Mouse (Mus musculus): ENCODE data around the gene Tbc1d8. TPM values are rescaled to one million over a fixed set of nuclear protein-coding genes. Genes with fewer than 3 reads are reported as not detected.

Gene Tbc1d8
- polyA plus RNA-seq, 1 experiment from 2014 or later = 4.2 TPM

GRCm38 (mm10) chr1:39434264-39434663 is 44.3 kb downstream of the Tbc1d8 start:
- Histone ChIP-seq H3K9ac (ENCODE audit: low read depth, low read length) (no peak overlapping the region), H3K4me2 (replicated peaks; ENCODE audit: low read depth) (peak overlapping the region; percentile 37), H3K4me1 (replicated peaks; ENCODE audit: control insufficient read depth, insufficient read depth, low read length) (0 out of 2 replicates have a peak, but pooled peaks cover 5% of the 10 kb centered on the region), H3K27me3 (replicated peaks; ENCODE audit: control insufficient read depth, insufficient read depth, low read length) (no peaks in the 10 kb centered on the region), H3K27ac (ENCODE audit: low read depth, low read length) (no peak overlapping the region), H3K4me3 (ENCODE audit: low read depth, low read length) (no peak overlapping the region), H3K9me3 (ENCODE audit: control insufficient read depth) (no peaks in the 10 kb centered on the region), H3K36me3 (ENCODE audit: control insufficient read depth, insufficient read depth) (no peaks in the 10 kb centered on the region; the same call in 1 of the 2 replicates)
- 58% methylated on average over 6 of the region's 6 CpGs for WGBS
- TF ChIP-seq CTCF (IDR thresholded peaks at IDR 0.05; ENCODE audit: low read depth) = no peak
- ATAC-seq = no peak

- H3K4me3 ChIP-seq (ENCODE audit: low read depth, low read length) = no peak overlapping the region
- H3K4me2 ChIP-seq (replicated peaks; ENCODE audit: low read depth) = no peak overlapping the region
- H3K36me3 ChIP-seq (ENCODE audit: control insufficient read depth, insufficient read depth) = no peaks in the 10 kb centered on the region
- H3K27ac ChIP-seq (ENCODE audit: low read depth, low read length) = no peak overlapping the region
- 27% methylated on average over 9 of the region's 9 CpGs for WGBS
- H3K4me1 ChIP-seq (replicated peaks; ENCODE audit: control insufficient read depth, insufficient read depth, low read length) = 0 out of 2 replicates have a peak, but pooled peaks cover 5% of the 10 kb centered on the region
- H3K9me3 ChIP-seq (ENCODE audit: control insufficient read depth) = no peaks in the 10 kb centered on the region
- no peaks in the 10 kb centered on the region for H3K27me3 ChIP-seq (replicated peaks; ENCODE audit: control insufficient read depth, insufficient read depth, low read length)
- no peak for TF ChIP-seq CTCF (IDR thresholded peaks at IDR 0.05; ENCODE audit: low read depth)
- H3K9ac ChIP-seq (ENCODE audit: low read depth, low read length) = no peak overlapping the region
- ATAC-seq = 0 out of 2 replicates have a peak, but pooled peaks have one; percentile 49
These were observed 48.5 kb downstream of the Tbc1d8 start for GRCm38 (mm10) chr1:39430020-39430419.

GRCm38 (mm10) chr1:39429015-39429414 is 49.5 kb downstream of the Tbc1d8 start:
- Histone ChIP-seq H3K4me3 (ENCODE audit: low read depth, low read length) (no peak overlapping the region), H3K4me1 (replicated peaks; ENCODE audit: control insufficient read depth, insufficient read depth, low read length) (0 out of 2 replicates have a peak, but pooled peaks cover 5% of the 10 kb centered on the region), H3K9ac (ENCODE audit: low read depth, low read length) (no peak overlapping the region), H3K27ac (ENCODE audit: low read depth, low read length) (no peak overlapping the region), H3K36me3 (ENCODE audit: control insufficient read depth, insufficient read depth) (no peaks in the 10 kb centered on the region), H3K9me3 (ENCODE audit: control insufficient read depth) (no peaks in the 10 kb centered on the region), H3K4me2 (replicated peaks; ENCODE audit: low read depth) (no peak overlapping the region), H3K27me3 (replicated peaks; ENCODE audit: control insufficient read depth, insufficient read depth, low read length) (no peaks in the 10 kb centered on the region)
- TF ChIP-seq CTCF (IDR thresholded peaks at IDR 0.05; ENCODE audit: low read depth) = peak; percentile 12; the same call in 1 of the 2 replicates
- 97% methylated on average over 5 of the region's 5 CpGs for WGBS
- ATAC-seq = no peak

- Histone ChIP-seq H3K4me3 (ENCODE audit: low read depth, low read length) (no peak overlapping the region), H3K27ac (ENCODE audit: low read depth, low read length) (no peak overlapping the region), H3K36me3 (ENCODE audit: control insufficient read depth, insufficient read depth) (no peaks in the 10 kb centered on the region), H3K9me3 (ENCODE audit: control insufficient read depth) (no peaks in the 10 kb centered on the region), H3K27me3 (replicated peaks; ENCODE audit: control insufficient read depth, insufficient read depth, low read length) (no peaks in the 10 kb centered on the region), H3K4me1 (replicated peaks; ENCODE audit: control insufficient read depth, insufficient read depth, low read length) (0 out of 2 replicates have a peak, but pooled peaks cover 5% of the 10 kb centered on the region), H3K4me2 (replicated peaks; ENCODE audit: low read depth) (no peak overlapping the region), H3K9ac (ENCODE audit: low read depth, low read length) (no peak overlapping the region)
- 76% methylated on average over 4 of the region's 4 CpGs for WGBS
- ATAC-seq = no peak
- TF ChIP-seq CTCF (IDR thresholded peaks at IDR 0.05; ENCODE audit: low read depth) = no peak
These were observed 50.3 kb downstream of the Tbc1d8 start for GRCm38 (mm10) chr1:39428280-39428679.

- Histone ChIP-seq H3K27ac (ENCODE audit: low read depth, low read length) (no peak overlapping the region), H3K36me3 (ENCODE audit: control insufficient read depth, insufficient read depth) (no peaks in the 10 kb centered on the region), H3K4me2 (replicated peaks; ENCODE audit: low read depth) (no peak overlapping the region), H3K4me3 (ENCODE audit: low read depth, low read length) (no peak overlapping the region), H3K27me3 (replicated peaks; ENCODE audit: control insufficient read depth, insufficient read depth, low read length) (no peaks in the 10 kb centered on the region), H3K9ac (ENCODE audit: low read depth, low read length) (no peak overlapping the region), H3K4me1 (replicated peaks; ENCODE audit: control insufficient read depth, insufficient read depth, low read length) (0 out of 2 replicates have a peak, but pooled peaks cover 5% of the 10 kb centered on the region), H3K9me3 (ENCODE audit: control insufficient read depth) (no peaks in the 10 kb centered on the region)
- no peak for ATAC-seq
- no peak for TF ChIP-seq CTCF (IDR thresholded peaks at IDR 0.05; ENCODE audit: low read depth)
- 81% methylated on average over 9 of the region's 9 CpGs for WGBS
These were observed 53.1 kb downstream of the Tbc1d8 start for GRCm38 (mm10) chr1:39425497-39425896.

- H3K4me3 ChIP-seq (ENCODE audit: low read depth, low read length) = no peak overlapping the region
- no peaks in the 10 kb centered on the region for H3K27me3 ChIP-seq (replicated peaks; ENCODE audit: control insufficient read depth, insufficient read depth, low read length)
- no peak overlapping the region for H3K27ac ChIP-seq (ENCODE audit: low read depth, low read length)
- no peaks in the 10 kb centered on the region for H3K9me3 ChIP-seq (ENCODE audit: control insufficient read depth)
- H3K4me1 ChIP-seq (replicated peaks; ENCODE audit: control insufficient read depth, insufficient read depth, low read length) = no peaks in the 10 kb centered on the region
- no peaks in the 10 kb centered on the region for H3K36me3 ChIP-seq (ENCODE audit: control insufficient read depth, insufficient read depth)
- no peak for TF ChIP-seq CTCF (IDR thresholded peaks at IDR 0.05; ENCODE audit: low read depth)
- WGBS = 92% methylated on average over 6 of the region's 6 CpGs
- H3K9ac ChIP-seq (ENCODE audit: low read depth, low read length) = no peak overlapping the region
- ATAC-seq = no peak
- no peak overlapping the region for H3K4me2 ChIP-seq (replicated peaks; ENCODE audit: low read depth)
These were observed 57.6 kb downstream of the Tbc1d8 start for GRCm38 (mm10) chr1:39420987-39421386.

- 73% methylated on average over 9 of the region's 9 CpGs for whole genome bisulfite sequencing
These were observed 59.7 kb downstream of the Tbc1d8 start for GRCm38 (mm10) chr1:39418852-39419251.

More at GRCm38 (mm10) chr1:39418852-39419251, 59.7 kb downstream of the Tbc1d8 start:
- no peak for TF ChIP-seq CTCF (IDR thresholded peaks at IDR 0.05; ENCODE audit: low read depth)
- no peak for ATAC-seq
- H3K9ac ChIP-seq (ENCODE audit: low read depth, low read length) = no peak overlapping the region
- H3K27ac ChIP-seq (ENCODE audit: low read depth, low read length) = no peak overlapping the region
- H3K36me3 ChIP-seq (ENCODE audit: control insufficient read depth, insufficient read depth) = no peaks in the 10 kb centered on the region
- no peak overlapping the region for H3K4me2 ChIP-seq (replicated peaks; ENCODE audit: low read depth)
- H3K27me3 ChIP-seq (replicated peaks; ENCODE audit: control insufficient read depth, insufficient read depth, low read length) = no peaks in the 10 kb centered on the region
- H3K4me1 ChIP-seq (replicated peaks; ENCODE audit: control insufficient read depth, insufficient read depth, low read length) = no peaks in the 10 kb centered on the region
- no peaks in the 10 kb centered on the region for H3K9me3 ChIP-seq (ENCODE audit: control insufficient read depth)
- no peak overlapping the region for H3K4me3 ChIP-seq (ENCODE audit: low read depth, low read length)
